Mouse (Mus musculus) ZHBTc4 (cell line): Measurements from ENCODE around the gene Klf7.

Source experiments
- DNase-seq: peaks from one replicate; pipeline ENCODE4 v3.0.0-alpha.2; 2011; ENCODE audit warnings: low read depth, low spot score

Gene Klf7

DNA sequence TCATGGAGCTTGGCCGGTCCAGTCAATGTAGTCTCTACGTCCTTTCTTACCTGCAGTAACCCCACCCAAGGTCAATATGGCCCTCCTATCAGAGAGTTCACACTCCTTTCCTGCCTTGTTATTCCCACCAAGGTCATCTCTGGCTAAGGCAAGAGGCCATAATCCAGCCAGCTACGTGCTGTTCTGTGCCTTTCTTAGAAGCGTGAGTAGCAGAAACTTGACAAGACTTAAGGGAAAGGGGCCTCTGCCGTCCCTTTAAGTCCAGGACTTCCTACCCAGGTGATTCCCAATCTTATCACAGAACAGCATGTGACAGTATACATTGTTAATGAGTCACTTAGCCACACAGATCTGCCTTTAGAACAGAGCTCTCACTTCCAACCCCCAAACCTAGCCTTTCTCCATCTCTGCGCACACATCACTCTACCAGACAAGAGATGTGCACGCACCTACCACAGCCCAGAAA, 16.9 kb downstream of the Klf7 start:
- no peak for DNase-seq

DNA sequence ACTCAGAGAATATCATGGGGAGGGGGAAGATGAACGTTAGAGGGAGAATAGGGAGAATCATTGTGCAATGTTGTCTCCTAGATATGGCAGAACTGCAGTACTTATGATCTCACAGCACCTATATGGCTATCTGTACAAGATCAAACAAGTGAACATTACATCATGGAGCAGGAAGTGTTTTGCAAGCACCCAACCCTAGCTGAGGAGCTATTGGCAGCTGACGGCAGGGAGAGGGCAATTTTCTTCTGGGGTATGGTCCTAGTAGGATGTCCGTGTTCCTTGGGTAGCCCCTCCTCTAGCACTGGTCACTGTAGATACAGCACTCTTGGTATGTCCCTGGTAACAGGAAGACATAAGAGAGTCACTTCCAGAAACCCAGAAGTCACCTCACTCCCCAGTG, 17.4 kb downstream of the Klf7 start:
- no peak for DNase-seq

- no peak for DNase-seq
These were observed 20.8 kb downstream of the Klf7 start for GRCm38 (mm10) chr1:64101331-64101730.

DNA sequence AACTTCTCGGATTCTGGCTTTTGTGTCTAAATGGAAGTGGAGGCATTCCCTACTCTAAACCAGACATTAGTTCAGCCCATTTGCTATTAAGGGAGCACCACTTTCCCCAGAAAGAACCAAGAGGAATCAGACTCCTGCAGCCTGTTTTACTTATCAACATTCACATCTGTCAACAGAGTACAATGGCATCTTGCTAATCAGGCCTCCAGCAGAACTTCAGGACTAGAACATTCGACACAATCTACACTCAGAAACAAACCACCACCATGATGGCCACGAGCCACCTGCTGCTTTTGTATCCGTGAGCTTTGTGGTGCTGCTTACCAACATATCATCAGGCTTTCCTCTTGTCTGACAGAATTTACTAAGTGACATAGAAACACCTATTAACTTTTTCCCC, 23.3 kb downstream of the Klf7 start:
- DNase-seq, result no peak

DNA sequence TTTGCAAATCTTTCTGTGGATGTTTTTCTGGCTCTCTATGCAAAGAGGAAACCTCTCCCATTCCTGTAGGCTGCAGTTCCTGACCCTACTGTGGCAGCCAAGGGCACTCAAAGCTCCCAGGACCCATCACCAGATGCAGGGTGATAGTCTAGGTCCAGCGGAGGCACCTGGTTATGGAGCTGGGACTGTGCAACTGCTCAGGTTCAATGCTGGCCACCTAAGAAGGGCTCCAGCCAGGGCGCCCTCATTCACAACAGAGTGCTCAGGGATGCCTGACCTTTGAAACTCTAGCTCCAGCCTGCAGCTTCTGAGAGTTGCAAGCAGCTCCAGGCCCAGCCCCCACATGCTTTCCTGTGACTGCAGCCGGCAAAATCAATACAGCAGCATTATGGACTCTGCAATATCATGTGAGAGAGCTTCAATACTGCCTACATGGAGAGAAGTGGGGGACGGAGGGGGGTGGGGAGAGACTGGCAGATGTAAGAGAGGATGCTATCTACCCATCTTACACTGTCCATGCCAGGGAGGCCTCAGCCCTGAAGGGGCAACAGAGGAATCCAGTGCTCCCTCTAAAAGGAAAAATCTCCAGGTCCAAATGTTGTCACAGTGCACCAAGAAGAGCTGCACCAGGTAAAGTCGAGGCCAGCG, 24.3 kb downstream of the Klf7 start:
- DNase-seq, result no peak

DNA sequence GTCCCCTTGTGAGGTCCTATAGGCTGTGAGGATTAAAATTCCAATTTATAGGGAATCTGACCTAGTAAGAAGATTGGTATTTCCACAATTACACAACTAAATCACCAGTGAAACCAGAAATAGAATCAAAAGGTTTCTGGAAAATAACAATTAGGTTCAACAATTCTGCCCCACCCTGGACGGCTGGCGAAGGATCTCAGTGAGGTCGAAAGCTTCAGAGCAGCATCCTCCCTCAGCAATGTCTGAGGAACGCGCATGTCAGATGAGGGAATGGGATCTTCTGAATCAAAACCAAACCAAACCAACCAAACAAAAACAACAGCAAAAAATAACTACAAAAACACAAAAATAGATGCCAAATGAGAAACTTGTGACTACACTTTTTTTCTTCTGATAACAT, 29.1 kb downstream of the Klf7 start:
- DNase-seq, result no peak

- no peak for DNase-seq
These were observed 30.5 kb downstream of the Klf7 start for GRCm38 (mm10) chr1:64091591-64091990.

GRCm38 (mm10) chr1:64090566-64090965, 31.5 kb downstream of the Klf7 start:
- DNase-seq, result no peak

- DNase-seq, result no peak
These were observed 32.4 kb downstream of the Klf7 start for GRCm38 (mm10) chr1:64089691-64090090.

DNA sequence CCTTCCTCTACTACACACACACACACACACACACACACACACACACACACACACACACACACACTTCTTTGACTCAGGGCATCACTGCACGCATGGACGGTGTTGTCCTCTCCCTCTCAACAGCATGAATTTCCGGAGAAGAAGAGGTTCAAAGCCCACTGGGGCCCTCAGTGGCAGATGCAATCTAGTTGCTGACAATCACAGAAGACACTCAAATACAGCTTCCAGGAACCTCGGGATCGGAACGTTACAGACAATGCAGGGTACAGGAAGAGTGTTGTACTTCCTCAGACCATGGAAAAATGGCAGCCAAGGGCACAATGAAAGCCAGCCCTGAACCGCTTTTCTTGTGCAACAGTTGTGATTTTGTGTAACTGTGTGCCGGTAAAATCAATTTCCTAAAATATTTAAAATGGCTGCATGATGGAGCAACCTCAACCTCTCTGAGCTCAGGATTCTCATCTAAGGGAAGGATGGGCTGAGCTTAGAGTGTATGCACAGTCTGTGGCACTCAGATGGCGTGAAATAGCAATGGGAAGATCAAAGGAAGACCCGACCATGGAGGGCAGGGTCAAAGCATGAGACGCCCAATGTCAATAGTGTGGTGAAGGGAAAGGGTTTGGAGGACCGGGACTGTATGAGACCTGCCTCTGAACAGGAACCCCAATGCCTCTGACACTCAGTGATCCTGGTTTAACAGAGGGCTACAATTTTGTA, 33.3 kb downstream of the Klf7 start:
- DNase-seq, result peak; percentile 46

- DNase-seq, result peak; percentile 10
These were observed 34.2 kb downstream of the Klf7 start for GRCm38 (mm10) chr1:64087657-64088603.

GRCm38 (mm10) chr1:64085875-64086274, 36.2 kb downstream of the Klf7 start:
- no peak for DNase-seq

- DNase-seq, result no peak
These were observed 36.7 kb downstream of the Klf7 start for GRCm38 (mm10) chr1:64085361-64085760.

DNA sequence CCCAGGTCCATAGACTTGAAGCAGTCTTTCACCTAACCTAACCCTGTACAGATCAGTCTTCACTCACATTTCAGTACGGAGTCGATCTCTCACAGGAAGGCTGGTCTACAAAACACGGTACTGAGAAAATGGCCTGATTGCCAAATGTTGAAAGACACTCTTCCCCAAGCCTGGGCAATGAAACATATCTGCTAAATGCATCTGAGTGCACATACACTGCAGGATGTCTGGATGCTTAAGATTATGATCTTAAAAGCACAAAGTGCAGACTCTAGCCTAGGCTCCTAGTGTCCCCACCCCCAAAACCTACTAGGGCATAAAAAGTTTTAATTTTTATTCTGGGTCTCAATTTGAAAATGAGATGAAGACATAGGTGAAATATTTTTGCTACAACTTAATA, 37.4 kb downstream of the Klf7 start:
- DNase-seq, result no peak

DNA sequence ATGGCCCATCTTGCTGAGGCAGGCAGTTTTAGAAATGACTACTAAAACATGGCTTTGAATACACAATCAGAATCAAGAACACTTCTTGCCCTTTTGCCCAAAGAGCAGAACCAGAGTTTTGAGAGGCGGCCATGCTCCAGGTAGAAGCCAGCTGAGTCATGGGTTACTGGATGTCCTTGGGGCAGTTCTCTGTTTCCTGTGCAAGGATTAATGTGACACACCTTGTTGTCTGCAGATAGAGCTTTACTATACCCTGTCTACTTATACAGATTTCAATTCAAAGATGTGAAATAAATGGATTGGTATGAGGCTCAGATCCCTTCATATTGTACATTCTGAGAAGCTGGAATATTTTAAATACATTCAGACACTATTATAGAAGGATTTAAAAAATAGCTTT, 40.3 kb downstream of the Klf7 start:
- no peak for DNase-seq

- DNase-seq, result no peak
These were observed 40.9 kb downstream of the Klf7 start for GRCm38 (mm10) chr1:64081217-64081616.

- no peak for DNase-seq
These were observed 41.8 kb downstream of the Klf7 start for GRCm38 (mm10) chr1:64080263-64080662.

DNA sequence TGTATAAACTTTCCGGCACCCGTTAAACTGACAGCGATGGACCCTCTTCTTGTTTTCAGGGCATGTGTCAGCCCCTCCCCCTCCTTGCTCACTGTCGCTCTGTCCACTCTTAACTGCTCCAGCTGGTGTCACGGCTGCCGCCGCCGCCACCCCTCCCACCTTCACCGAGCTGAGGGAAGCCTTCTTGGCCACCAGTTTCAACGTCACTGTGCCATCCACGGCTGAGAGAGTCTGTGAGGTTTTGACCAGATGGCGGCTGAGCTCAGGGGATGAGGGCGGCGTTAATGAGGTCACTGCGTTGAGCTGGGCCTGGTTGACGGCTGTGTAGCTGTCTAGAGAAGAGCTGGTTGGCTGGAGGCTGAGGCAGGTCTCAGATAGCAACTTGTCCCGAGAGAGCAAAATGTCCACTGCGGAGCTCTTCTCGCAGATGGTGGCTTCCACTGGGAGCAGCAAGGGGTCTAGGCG, 43.3 kb downstream of the Klf7 start:
- DNase-seq, result peak; percentile 47

DNA sequence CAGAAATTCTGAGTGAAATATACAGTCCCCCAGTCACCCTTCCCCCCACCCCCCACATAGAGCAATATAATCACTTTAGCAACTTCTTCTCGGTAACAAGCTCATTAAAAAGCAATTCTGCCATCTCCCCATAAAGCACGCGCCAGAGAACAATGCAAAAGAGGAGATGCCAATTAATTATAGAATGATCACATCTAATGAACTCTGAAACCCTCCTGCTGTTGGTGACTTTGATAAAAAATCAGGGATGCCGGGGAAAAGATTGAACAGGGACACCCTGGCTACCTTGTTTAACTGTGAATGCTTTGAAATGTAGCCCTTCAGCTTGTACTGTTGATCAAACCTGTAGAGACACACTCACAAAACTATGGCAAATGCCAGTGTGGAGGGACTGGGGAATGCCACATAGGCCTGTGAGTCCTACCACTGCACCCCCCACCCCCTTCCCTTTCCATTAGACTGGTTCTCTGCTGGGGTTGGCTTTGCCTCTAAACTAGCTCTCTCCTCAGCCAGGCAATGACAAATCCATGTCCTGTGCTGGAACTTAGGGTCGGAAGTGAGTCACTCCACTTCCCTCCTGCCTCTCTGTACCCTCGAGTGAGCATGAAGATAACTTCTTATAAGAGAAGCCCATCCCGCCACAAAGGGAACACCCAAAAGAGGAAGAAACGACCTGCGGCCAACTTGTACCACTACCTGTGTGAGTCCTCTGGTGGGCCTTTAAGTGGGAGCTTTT, 43.9 kb downstream of the Klf7 start:
- no peak for DNase-seq

DNA sequence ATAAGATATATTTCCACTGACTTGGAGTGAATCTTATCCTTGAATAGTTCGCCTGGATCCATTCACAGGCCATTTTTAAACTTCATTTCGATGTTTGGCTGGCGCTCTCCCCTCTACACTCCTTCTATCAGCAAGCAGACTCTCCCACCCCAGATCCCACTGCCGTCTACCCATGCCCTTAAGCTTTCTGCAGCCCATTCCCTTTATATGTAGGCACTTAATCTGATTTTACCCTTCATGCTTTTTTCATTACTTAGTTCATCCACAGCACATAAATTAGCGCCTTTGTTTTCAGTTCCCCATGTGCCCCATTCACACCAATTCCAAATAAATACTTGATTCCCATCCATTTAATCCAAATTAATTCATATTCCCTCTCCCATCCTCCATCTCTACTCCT, 48.0 kb downstream of the Klf7 start:
- no peak for DNase-seq

GRCm38 (mm10) chr1:64070947-64071346, 51.1 kb downstream of the Klf7 start:
- DNase-seq, result no peak
